Mouse (Mus musculus) MEL (cell line): ENCODE measurements at regions not wholly inside any gene's neighbourhood (a gene's known extent, or its start where the extent isn't known, plus 50 kb on each side); places are given as distances from the start of the nearest gene placed in this dataset.

Experiments
- DNase-seq: peaks from one replicate; pipeline ENCODE4 v3.0.0; 2011; ENCODE audit warnings: low read depth, low spot score
- H3K27ac ChIP-seq: 2 replicates; pipeline ENCODE4 v1.5.1; 2012; ENCODE audit warnings: low read depth, mild to moderate bottlenecking, control low read depth, low read length, moderate library complexity; ENCODE audit not compliant: control insufficient read depth
- H3K27me3 ChIP-seq, 2 experiments: fragments of 150-350 bp in 1 of 2; sonication (generic) in 1 of 2; 2 replicates each; pipeline ENCODE4 v1.6.1; 2012; ENCODE audit warnings: low read length in 2 of 2, mild to moderate bottlenecking in 2 of 2, improper control_type of control experiment in 1 of 2, moderate library complexity in 1 of 2; ENCODE audit not compliant: insufficient read depth in 2 of 2, control insufficient read depth in 1 of 2
- H3K36me3 ChIP-seq, 2 experiments: 2 replicates each; pipeline ENCODE4 v1.6.1; 2012 to 2014; ENCODE audit warnings: low read length in 2 of 2, improper control_type of control experiment in 1 of 2, inconsistent platforms in 1 of 2, mild to moderate bottlenecking in 1 of 2; ENCODE audit not compliant: insufficient read depth in 2 of 2, control insufficient read depth in 1 of 2
- H3K4me1 ChIP-seq, 2 experiments: fragments of 150-350 bp in 1 of 2; sonication (generic) in 1 of 2; 2 replicates each; pipeline ENCODE4 v1.6.1; 2012; ENCODE audit warnings: low read length in 2 of 2, improper control_type of control experiment in 1 of 2, mild to moderate bottlenecking in 1 of 2; ENCODE audit not compliant: insufficient read depth in 2 of 2, control insufficient read depth in 1 of 2
- H3K4me3 ChIP-seq, 2 experiments: fragments of 150-350 bp in 1 of 2; sonication (generic) in 1 of 2; 2 replicates each; pipeline ENCODE4 v1.5.1; 2012; ENCODE audit warnings: low read depth in 2 of 2, low read length in 2 of 2, mild to moderate bottlenecking in 2 of 2, moderate library complexity in 2 of 2, control low read depth in 1 of 2, improper control_type of control experiment in 1 of 2; ENCODE audit not compliant: control insufficient read depth in 1 of 2, insufficient read depth in 1 of 2
- H3K79me2 ChIP-seq: 2 replicates; pipeline ENCODE4 v1.6.1; 2012; ENCODE audit warnings: mild to moderate bottlenecking, low read length, moderate library complexity; ENCODE audit not compliant: control insufficient read depth, poor library complexity, insufficient read depth
- H3K9ac ChIP-seq: 2 replicates; pipeline ENCODE4 v1.6.1; 2012; ENCODE audit warnings: low read depth, mild to moderate bottlenecking, control low read depth, low read length, moderate library complexity; ENCODE audit not compliant: control insufficient read depth, poor library complexity, severe bottlenecking
- H3K9me3 ChIP-seq: fragments of 150-350 bp; sonication (generic); replicated peaks from 2 replicates; pipeline ENCODE4 v1.6.1; 2012; ENCODE audit warnings: mild to moderate bottlenecking, low read length, improper control_type of control experiment, moderate library complexity; ENCODE audit not compliant: insufficient read depth
- CHD1 ChIP-seq: IDR thresholded peaks from 2 replicates; pipeline ENCODE4 v1.6.1; 2012; ENCODE audit warnings: low read depth, mild to moderate bottlenecking, inconsistent platforms, low read length, improper control_type of control experiment
- CHD2 ChIP-seq: IDR thresholded peaks from 2 replicates; pipeline ENCODE4 v1.6.1; 2011; ENCODE audit warnings: low read length, improper control_type of control experiment
- ELF1 ChIP-seq: IDR thresholded peaks from 2 replicates; pipeline ENCODE4 v1.6.1; 2014; ENCODE audit warnings: low read depth, mild to moderate bottlenecking, inconsistent platforms, low read length, improper control_type of control experiment, moderate library complexity
- EP300 ChIP-seq, 2 experiments: IDR thresholded peaks; 2 replicates each; pipeline ENCODE4 v1.6.1; 2011; ENCODE audit warnings: improper control_type of control experiment in 2 of 2, low read length in 2 of 2, low read depth in 1 of 2, mild to moderate bottlenecking in 1 of 2
- ETS1 ChIP-seq: IDR thresholded peaks from 2 replicates; pipeline ENCODE4 v1.6.1; 2012; ENCODE audit warnings: low read depth, mild to moderate bottlenecking, inconsistent platforms, low read length, improper control_type of control experiment, moderate library complexity
- GATA1 ChIP-seq: IDR thresholded peaks from 2 replicates; pipeline ENCODE4 v1.6.1; 2011; ENCODE audit warnings: low read depth, low read length, improper control_type of control experiment
- HCFC1 ChIP-seq: IDR thresholded peaks from 2 replicates; pipeline ENCODE4 v1.6.1; 2012; ENCODE audit warnings: low read depth, mild to moderate bottlenecking, inconsistent platforms, low read length, improper control_type of control experiment, moderate library complexity
- MAFK ChIP-seq: IDR thresholded peaks from 2 replicates; pipeline ENCODE4 v1.6.1; 2011; ENCODE audit warnings: low read depth, mild to moderate bottlenecking, low read length, improper control_type of control experiment, borderline replicate concordance
- MEF2A ChIP-seq: IDR thresholded peaks from 2 replicates; pipeline ENCODE4 v1.6.1; 2014; ENCODE audit warnings: low read depth, mild to moderate bottlenecking, inconsistent platforms, low read length, improper control_type of control experiment; ENCODE audit not compliant: poor library complexity, insufficient replicate concordance, severe bottlenecking; ENCODE audit errors: extremely low read depth
- MXI1 ChIP-seq: IDR thresholded peaks from 2 replicates; pipeline ENCODE4 v1.6.1; 2011; ENCODE audit warnings: mild to moderate bottlenecking, low read depth, low read length, improper control_type of control experiment
- MYB ChIP-seq: IDR thresholded peaks from 2 replicates; pipeline ENCODE4 v1.6.1; 2011; ENCODE audit warnings: mild to moderate bottlenecking, low read depth, low read length, improper control_type of control experiment
- NELFE ChIP-seq: IDR thresholded peaks from 2 replicates; pipeline ENCODE4 v1.6.1; 2011; ENCODE audit warnings: low read depth, low read length, improper control_type of control experiment
- POLR2AphosphoS2 ChIP-seq: IDR thresholded peaks from 2 replicates; pipeline ENCODE4 v1.6.1; 2011; ENCODE audit warnings: low read length, improper control_type of control experiment
- SIN3A ChIP-seq: IDR thresholded peaks from 2 replicates; pipeline ENCODE4 v1.6.1; 2012; ENCODE audit warnings: low read length, improper control_type of control experiment, inconsistent platforms
- SMC3 ChIP-seq: IDR thresholded peaks from 2 replicates; pipeline ENCODE4 v1.6.1; 2011; ENCODE audit warnings: low read depth, low read length, improper control_type of control experiment
- TBP ChIP-seq: IDR thresholded peaks from 2 replicates; pipeline ENCODE4 v1.8.0; 2011; ENCODE audit warnings: low read depth, low read length, improper control_type of control experiment
- UBTF ChIP-seq: IDR thresholded peaks from 2 replicates; pipeline ENCODE4 v1.6.1; 2012; ENCODE audit warnings: low read depth, mild to moderate bottlenecking, inconsistent platforms, low read length, improper control_type of control experiment, moderate library complexity, borderline replicate concordance; ENCODE audit not compliant: insufficient read depth
- USF2 ChIP-seq, 2 experiments: IDR thresholded peaks; 2 replicates each; pipeline ENCODE4 v1.6.1; 2011 to 2012; ENCODE audit warnings: improper control_type of control experiment in 2 of 2, low read length in 2 of 2, borderline replicate concordance in 1 of 2, inconsistent platforms in 1 of 2, low read depth in 1 of 2, mild to moderate bottlenecking in 1 of 2; ENCODE audit not compliant: insufficient read depth in 1 of 2
- ZC3H11A ChIP-seq: IDR thresholded peaks from 2 replicates; pipeline ENCODE4 v1.6.1; 2012; ENCODE audit warnings: low read depth, mild to moderate bottlenecking, inconsistent platforms, low read length, improper control_type of control experiment
- ZNF384 ChIP-seq: IDR thresholded peaks from 2 replicates; pipeline ENCODE4 v1.6.1; 2012; ENCODE audit warnings: low read depth, mild to moderate bottlenecking, inconsistent platforms, low read length, improper control_type of control experiment

DNA sequence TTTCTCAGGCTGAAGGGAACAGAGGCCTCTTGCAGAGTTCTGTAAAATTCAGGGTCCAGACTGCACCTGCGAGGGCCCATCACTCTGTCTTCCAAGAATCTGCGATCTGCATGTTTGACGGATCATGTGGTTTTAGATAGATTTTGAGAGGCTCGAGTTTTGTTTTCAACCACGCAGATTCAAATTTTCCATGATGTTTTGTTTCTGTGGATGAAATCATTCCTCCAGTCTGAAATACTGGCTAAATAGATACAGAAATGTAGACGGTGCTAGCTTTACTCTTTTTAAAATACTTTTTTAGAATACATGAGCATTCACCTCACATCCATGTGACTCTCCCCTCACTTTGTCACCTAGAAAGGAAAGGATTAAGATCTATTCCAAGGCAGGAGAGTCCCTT, 188.0 kb downstream of the Cog6 start:
- no peak for DNase-seq

DNA sequence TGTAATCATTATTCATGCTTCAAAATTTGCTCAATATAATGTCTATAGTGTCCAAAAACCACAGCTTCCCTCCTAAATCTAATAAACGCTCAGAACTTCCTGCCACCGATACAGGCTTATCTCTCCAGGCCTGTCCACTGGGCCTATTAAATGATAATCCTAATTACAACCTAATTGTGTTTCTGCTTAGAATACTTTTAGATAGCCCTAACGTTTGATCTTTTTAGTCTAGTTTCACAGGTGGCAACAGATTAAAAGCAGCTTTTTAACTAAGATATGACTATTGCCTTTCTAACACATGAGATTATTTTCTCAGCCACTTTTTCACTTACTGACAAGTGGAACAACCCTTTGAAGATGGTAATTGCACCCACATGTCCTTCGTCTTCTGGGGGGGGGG, 188.6 kb downstream of the Cog6 start:
- no peaks in the 10 kb centered on the region for H3K79me2 ChIP-seq
- H3K36me3 ChIP-seq: no peaks in the 10 kb centered on the region
- DNase-seq: no peak
- H3K27ac ChIP-seq: no peak overlapping the region
- no peak overlapping the region for H3K9ac ChIP-seq
- TF ChIP-seq MEF2A (no peak), ELF1 (no peak), MYB (no peak), EP300 (IDR thresholded peaks at IDR 0.05; ENCODE audit: low read depth in 1 of 2, low read length in 2 of 2) (no peak), HCFC1 (no peak), ETS1 (no peak), POLR2AphosphoS2 (no peak), CHD1 (no peak)
- TF ChIP-seq, all 39 proteins: peak for 0
- Histone ChIP-seq H3K4me3 (no peak overlapping the region), H3K9me3 (no peaks in the 10 kb centered on the region), H3K4me1 (no peaks in the 10 kb centered on the region), H3K27me3 (no peaks in the 10 kb centered on the region)

More for the DNA sequence above, 188.0 kb downstream of the Cog6 start:
- Histone ChIP-seq H3K4me1 (no peaks in the 10 kb centered on the region), H3K9ac (no peak overlapping the region), H3K27me3 (no peaks in the 10 kb centered on the region), H3K27ac (no peak overlapping the region), H3K4me3 (no peak overlapping the region), H3K36me3 (no peaks in the 10 kb centered on the region), H3K79me2 (no peaks in the 10 kb centered on the region), H3K9me3 (no peaks in the 10 kb centered on the region)
- no peak for TF ChIP-seq TBP
- no peak for TF ChIP-seq ZC3H11A
- no peak for TF ChIP-seq USF2 (IDR thresholded peaks at IDR 0.05; ENCODE audit: borderline replicate concordance in 1 of 2, insufficient read depth in 1 of 2, low read depth in 1 of 2, low read length in 2 of 2)

DNA sequence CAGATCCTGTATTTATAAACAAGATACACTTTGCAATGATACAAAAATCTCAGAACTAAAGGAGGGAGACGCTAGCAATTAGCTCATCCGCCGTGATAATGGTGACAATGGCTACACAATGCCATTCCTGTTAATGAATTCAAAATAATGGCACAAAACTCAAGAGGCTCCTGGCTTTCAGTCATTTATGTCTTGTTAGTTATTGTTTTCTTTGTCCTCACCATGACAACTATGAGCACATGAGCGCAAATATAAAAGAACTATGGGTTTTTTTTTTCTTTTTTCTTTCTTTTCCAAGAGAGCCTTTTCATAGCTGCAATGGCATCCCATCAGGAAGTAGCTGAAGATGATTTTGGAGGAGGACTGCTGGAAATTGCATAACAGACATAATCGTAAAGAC, 194.2 kb downstream of the Cog6 start:
- Histone ChIP-seq H3K4me3 (no peak overlapping the region), H3K4me1 (no peaks in the 10 kb centered on the region), H3K36me3 (no peaks in the 10 kb centered on the region), H3K27ac (no peak overlapping the region), H3K9me3 (no peaks in the 10 kb centered on the region), H3K9ac (no peak overlapping the region), H3K27me3 (no peaks in the 10 kb centered on the region), H3K79me2 (no peaks in the 10 kb centered on the region)
- TF ChIP-seq ELF1 (no peak), MAFK (no peak), NELFE (no peak), GATA1 (no peak), UBTF (no peak), CHD1 (no peak), CHD2 (no peak), SIN3A (no peak), MXI1 (no peak), SMC3 (no peak), ZNF384 (no peak)
- no peak for DNase-seq
